Mouse (Mus musculus) right cerebral cortex, adult 18-20 months (tissue): ENCODE measurements around the gene Paxbp1.
"Not testable (repeated sequence)": the region's sequence is repeated elsewhere in the genome, so short reads cannot be mapped to it uniquely, and the experiment has no call there.

ENCODE experiments used
- DNase-seq: peaks from one replicate; pipeline ENCODE4 v3.0.0; 2022; ENCODE audit warnings: mixed read lengths

The Paxbp1 gene

DNA sequence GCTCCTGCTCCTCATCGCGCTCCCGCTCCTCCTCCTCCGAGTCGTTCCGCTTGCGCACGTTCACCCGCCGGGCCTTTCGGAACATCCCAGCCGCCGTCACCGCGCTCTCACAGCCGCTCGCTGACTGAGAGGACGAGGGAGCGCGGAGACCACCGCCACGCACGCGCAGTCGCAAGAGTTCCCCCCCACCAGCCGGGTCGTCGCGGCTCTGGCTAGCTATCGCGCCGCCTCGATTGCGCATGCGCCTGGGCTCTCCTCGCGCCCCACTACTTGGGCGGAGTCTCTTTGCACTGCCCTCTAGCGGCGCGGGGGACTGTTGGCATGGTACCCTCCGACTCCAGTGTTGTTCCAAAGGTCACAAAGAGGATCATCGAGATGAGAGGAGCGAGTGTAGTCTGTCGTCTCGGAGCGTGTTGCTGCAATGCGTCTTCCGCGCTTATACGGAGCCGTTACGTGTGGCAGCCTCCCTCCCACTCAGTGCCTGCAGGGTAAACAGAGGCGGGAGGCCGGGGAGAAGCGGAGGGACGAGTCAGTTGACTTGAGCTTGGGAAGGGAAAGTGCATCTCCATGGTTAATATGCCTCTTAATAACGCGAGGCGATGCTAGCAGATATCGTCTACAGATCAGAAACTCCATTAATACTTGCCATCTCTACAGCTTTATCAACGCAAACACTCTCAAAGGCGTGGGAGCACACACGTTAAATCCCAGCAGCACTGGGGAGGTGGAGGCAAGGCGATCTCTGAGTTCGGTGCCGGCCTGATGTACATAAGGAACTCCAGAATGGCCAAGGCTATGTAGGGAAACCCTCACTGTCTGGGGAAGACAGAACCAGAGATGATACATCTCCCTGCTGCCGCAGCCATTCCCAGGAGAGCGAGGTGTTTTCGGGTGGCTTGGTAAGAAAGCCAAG lies at the start of gene Paxbp1:
Paxbp1 (minus strand) TSS at position 274 of the 913 bp plus-strand sequence.
- DNase-seq = peak; percentile 99

- no peak for DNase-seq
Observed at GRCm38 (mm10) chr16:91086642-91087306, 42.4 kb upstream of the Paxbp1 start.

DNA sequence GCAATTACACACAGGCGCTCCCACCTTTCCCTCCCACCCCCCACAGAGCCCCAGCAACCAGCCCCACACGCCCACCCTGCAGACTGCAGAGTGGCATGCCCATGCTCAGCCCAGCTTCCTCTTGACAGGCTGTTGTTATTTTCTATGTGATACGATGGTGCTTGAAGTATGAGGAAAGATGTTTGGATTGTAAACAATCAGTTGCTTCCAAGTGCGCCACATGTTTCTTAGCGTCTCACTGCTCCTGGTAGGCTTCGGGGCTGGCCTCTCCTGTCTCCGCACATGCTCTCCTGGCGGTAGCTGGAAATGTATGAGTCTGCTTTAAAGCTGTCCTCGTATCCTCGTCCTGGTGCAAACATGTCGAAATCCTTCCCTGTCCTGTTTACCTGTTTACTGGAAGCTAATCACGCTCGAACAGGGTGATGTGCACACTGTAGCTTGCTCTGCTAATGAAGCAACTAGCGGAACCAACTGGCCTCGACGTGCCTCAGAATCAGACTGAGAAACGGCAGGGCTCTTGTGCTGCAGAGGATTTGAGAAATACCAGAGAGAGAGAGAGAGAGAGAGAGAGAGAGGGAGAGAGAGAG lies 41.0 kb upstream of the Paxbp1 start:
- DNase-seq = no peak

DNA sequence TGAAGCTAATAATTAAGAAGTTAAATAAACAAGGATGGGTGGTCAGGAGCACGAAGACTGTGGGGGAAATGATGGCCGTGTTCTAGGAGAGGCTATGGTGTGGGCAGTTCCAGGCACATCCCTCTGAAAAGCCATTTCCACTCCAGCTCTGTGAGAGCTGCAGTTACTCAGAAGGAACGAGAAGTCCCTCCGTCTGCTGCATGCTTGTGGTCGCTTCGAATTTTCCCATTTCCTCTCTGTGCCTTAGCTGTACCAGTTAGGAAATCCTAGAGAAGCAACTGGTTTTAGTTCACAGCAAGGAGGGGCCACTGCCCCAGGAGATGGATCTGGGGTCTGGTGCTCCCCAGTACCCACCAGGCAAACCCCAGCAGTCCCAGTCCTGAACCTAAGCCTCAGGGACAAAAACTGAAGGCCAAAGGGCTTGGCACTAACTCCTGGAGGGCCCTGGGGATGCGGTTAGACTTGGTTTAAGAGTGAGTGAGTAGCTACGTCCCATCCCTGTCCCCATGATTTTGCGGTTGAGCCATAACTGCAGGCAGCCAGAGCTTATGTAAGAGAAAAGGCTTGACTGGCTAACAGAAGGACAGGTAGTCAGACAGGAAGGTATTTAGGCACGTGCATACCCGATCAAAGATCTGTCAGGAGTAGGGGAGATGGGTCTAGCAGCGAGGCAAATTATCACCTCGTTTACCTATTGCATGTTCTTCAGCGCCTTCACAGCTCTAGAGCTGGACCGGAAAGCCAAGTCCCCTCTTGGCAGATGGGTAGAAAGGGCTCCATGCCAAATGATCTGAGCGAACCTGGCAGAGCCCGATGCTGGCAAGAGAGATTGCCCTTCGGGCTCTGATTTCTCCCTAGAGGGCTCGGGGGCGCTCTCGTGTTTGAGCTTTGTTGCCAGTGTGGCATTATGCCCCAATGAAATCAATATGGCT lies 40.2 kb upstream of the Paxbp1 start:
- no peak for DNase-seq

DNA sequence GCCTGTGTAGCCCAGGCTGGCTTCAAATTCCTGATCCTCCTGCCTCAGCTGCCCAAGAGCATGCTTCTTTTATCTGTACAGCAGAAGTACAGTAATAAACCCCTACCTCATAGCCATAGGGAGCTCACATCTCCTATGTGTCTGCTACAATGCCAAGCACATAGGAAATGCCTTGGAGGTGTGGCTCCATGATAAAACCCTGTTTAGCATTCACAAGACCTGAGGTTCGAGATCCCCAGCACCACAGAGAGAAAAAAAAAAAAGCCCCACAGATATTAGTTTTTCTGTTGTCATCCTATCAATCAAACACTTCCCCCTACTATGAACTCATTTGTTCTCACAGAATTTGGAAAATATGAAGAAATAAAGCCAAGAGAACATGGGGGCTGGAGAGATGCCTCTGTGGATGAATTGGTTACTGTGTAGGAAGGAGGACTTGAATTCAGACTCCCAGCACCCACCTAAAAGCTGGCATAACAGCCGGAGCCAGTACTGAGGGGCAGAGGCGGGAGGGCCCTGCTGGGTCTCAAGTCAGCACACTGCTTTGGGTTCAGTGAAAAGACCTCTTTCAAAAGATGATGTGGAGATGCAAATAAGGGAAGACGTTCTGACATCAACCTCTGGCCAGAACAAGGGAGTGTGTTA lies 38.8 kb upstream of the Paxbp1 start:
- DNase-seq = no peak

DNA sequence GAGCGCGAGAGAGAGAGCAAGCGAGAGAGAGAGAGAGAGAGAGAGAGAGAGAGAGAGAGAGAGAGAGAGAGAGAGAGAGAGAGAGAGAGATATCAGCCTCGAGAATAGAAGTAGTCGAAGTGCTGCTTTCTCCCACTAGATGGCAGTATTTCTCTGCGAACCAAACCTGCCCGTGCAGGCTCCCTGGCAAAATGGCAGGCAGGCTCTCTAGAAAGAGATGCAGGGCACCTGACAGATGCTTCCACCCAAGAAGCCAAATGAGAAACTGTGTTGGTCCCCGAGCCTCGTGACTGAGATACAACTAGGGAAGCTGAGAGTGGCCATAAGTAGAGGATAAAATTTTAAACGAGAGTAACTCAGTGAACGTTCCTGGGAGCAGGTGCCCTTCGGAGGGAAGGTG lies 37.2 kb upstream of the Paxbp1 start:
- DNase-seq = peak; percentile 76

DNA sequence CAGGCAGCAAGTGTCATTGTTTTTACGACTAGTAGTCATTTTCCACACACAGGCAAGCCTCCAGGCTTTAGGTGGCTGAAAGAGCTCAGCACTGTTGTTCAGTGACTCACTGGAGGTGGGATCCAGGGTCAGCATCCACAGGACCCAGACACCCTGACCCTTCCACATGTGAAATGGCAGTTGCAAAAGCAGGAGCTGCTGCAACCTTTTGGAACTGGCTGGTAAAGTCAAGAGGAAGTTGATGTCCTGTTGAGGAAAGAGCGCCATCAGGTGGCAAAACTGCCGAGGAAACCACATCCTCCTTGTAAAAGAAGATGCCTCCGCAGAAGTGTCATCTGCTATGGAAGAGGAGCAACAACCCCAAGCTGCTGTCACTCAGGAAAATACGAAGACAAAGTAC lies 31.8 kb upstream of the Paxbp1 start:
- no peak for DNase-seq

DNA sequence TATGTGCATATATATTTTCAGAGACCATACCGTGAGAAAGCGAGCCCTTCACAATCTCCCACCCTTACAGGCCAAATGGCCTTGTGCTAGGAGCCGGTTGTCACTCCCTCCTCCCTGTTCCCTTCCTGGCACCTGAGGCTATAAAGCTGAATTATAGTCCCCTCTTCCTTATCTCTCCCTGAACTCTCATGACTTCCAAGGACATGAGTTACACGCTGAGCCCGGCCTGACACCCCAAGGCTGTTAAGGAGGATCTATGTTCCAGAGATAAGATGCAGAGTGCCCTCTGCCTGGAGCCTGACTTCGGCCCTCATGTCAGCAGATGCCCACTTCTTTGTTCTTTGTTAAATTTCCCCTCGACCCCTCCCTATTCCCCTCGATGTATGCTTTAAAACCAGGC lies 31.1 kb upstream of the Paxbp1 start:
- not testable (repeated sequence) for DNase-seq

- peak; percentile 91 for DNase-seq
Observed at GRCm38 (mm10) chr16:91073163-91073892, 29.0 kb upstream of the Paxbp1 start.

DNA sequence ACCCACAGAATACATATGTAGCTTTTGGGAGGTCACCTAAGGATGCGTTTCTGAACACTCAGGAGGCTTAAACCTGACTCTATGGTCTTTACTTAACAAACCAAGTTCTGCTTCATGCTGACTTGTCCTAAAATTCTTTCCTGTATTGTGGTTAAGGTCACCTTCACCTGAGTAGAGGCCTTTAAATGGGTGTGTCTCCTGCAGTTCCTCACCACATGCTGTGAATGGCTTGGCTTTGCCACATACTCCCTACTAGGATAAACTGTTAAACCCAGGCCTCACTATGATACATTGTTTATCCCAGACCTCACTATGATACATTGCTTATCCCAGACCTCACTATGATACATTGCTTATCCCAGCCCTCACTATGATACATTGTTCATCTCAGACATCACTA lies 27.9 kb upstream of the Paxbp1 start:
- no peak for DNase-seq

DNA sequence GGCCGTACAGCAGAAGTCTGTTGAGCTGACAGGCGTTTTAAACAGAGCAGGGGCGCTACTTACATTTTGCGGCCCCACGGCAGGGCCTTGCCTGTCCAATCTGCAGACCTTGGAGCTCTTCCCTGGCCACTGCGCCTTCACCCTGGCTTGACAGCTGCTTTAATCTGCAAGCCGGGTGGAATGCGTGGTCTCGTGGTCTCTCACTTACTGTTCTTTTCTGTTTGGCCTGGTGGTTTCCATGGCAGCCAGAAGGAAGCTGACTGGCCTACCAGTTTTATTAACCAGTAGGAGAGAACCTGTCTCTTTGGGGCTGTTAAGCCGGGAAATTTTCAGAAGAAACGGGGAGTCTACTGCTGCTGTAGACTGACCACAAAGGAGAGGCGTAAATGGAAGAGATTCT lies 24.6 kb upstream of the Paxbp1 start:
- peak; percentile 35 for DNase-seq

GRCm38 (mm10) chr16:91067122-91067521 lies 22.8 kb upstream of the Paxbp1 start:
- DNase-seq = no peak

- DNase-seq = no peak
Observed at GRCm38 (mm10) chr16:91064583-91065365, 20.4 kb upstream of the Paxbp1 start.

DNA sequence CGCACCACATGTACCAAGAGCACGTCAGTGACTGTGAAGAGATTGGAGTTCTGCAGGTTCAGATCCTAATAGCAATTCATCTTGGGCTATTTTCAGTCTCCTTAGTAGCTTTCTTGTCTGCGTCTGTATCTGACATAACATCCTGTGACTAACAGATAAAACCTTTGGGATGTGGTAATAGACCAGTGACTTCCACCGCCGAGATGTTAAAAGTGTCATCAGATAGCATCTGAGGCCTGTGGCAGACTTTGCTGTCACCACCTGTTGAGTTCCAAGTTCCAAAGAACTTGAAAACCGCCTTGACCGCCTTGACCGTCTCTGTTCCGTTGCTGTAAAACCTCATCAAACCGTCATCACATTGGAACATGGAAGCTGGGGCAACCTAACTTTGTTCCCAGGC lies 19.4 kb upstream of the Paxbp1 start:
- no peak for DNase-seq

DNA sequence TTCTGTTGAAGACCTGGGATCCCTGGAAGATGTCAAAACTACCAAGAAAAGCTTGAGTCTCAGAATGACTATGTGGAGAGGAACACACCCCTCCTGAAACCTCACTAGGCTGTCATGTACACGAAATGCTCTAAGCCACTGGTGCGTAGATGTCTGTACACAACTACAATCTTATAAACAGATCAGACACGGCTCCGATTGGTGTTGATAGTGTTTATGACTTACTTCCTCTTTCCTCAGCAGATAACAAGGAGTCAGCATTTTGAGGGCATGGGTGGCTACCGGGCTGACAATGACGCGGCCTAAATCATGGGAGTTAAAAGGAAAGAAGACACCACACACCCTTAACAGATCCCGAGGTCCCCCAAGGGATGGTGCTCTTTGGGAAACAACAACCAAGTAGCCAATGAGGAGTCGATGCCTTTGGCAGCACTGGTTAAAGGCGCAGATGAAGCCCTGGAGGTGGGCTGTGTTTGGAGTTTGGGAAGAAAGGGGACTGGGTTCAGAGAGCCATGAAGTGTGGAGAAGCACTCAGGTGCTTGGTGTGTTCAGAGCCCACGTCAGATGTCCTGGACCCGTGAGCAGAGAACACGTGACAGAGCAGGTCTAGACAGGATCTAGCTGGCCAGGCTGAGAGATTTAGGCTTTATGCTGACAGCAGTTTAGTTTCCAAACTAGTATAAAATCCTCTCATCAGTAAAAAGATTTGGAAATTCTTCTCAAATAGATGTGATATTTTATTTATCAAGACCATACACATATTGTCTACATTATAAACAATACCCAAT lies 17.4 kb upstream of the Paxbp1 start:
- no peak for DNase-seq

DNA sequence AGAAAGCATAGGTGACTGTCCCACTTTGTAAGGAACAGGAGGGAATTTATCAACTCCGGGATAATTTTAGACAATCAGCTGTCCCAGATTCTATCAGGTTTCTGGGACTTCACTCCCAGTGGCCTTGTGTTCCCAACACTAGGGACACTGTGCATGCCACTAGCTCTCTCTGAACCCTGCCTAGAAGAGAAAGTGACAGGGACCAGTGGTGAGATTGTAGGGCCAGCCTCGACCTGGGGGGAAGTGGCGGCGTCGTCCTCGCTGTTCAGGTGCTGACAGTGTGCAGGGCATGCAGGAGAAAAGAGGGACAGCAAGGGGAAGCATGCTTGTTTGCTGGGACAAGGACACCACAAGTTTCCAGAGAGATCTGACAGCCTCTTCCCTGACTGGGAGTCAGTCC lies 13.4 kb upstream of the Paxbp1 start:
- DNase-seq = no peak

DNA sequence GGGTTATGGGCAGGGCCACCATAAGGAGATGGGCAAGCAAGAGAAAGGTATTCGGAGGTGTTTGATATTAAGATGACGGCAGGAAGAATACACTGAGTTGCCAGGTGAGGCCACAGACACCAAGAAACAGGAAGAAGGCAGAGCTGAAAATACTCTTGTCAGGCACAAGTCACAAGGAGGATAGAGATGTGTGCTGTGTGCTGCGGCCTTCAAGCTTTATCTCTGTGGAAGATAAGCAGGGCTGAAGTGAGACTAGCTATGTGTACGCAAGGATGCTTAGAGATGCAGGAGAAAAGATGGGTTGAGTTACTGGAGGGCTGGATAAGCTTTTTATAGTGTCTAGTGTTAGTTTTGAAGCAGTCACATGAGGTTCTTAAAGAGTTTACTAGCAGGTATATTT lies 12.9 kb upstream of the Paxbp1 start:
- no peak for DNase-seq

DNA sequence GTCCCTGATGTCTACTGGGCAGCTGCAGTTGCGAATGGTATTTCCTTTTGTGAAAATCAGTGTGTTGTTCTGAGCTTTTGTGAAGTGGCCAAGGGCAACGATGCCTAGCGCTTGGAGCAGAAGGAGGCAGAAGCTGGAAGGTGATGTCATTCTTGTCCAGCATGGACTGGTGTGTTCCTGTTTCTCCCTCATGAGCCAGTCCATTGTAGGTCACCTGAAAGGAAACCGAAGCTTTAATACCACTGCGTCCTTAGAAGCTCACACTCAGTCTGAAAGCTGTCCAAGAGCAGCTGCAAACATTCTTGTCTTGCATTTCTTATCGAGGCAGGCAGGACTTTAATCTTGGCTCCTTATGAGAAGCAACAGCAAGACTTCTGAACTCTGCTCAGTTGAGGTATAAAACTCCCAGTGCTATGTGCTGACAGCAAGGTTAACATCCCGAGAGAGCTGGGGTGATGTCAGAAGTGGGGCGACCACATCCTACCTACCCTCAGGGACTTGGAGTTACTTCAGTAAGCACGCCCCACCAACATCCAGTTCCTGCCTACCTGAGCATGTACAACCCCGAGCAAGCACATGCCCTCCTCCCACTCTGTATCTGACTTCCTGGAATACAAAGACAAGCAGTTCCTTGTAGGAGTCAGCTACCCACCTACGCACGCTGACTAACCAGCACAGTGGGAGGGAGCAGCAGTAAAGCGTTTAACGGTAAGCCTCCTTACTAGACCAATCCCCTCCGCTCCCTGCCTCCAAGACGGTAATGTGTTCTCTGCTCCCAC lies 11.9 kb upstream of the Paxbp1 start:
- peak; percentile 85 for DNase-seq

GRCm38 (mm10) chr16:91055150-91055549 lies 10.8 kb upstream of the Paxbp1 start:
- no peak for DNase-seq
